In the genomic region with DNA sequence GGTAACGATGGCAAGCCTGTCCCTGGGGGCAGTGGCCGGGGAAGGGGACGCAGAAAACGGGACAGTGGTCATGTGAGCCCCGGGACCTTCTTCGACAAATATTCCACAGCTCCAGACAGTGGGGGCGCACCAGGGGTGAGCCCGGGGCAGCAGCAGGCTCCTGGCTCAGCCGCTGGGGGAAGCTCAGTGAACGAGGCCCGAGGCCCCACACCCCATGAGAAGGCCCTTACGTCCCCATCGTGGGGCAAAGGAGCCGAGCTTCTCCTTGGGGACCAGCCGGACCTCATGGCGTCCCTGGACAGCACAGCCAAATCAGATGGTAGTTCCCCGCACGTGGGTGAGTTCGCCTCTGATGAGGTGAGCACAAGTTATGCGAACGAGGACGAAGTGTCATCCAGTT, we compare ENCODE assay signal across 9 mouse cellular contexts. TPM values are rescaled to one million over a fixed set of nuclear protein-coding genes. Genes with fewer than 3 reads are reported as not detected.
DNase-seq lines count a peak whose midpoint lies in the region; ATAC-seq and TF ChIP-seq lines count a peak whose summit lies in the region.
"Had no signal": no experiment of that assay in that cellular context is flagged by ENCODE, and none has a peak within 500 bp of the region (broad histone marks: within the 10 kb centered on the region; RNA-seq: fewer than 3 reads in every experiment).

No protein-coding gene starts in this region.

- no peak for TF ChIP-seq POLR2A in small intestine, adult 2 months (IDR thresholded peaks at IDR 0.05; ENCODE audit: low read depth, low read length)

- no peak overlapping the region for H3K9ac ChIP-seq in lung, embryonic 15.5 days
- peak overlapping the region; percentile 100 for H3K9ac ChIP-seq in forebrain, embryonic 14.5 days (ENCODE audit: low read length)
- H3K9ac ChIP-seq in limb, embryonic 11.5 days (ENCODE audit: low read length) = peak overlapping the region; percentile 34; the same call in 1 of the 2 replicates

- no peak for TF ChIP-seq CTCF in small intestine, adult 2 months (IDR thresholded peaks at IDR 0.05; ENCODE audit: extremely low read depth, insufficient read length, insufficient replicate concordance, low read depth, low read length)

- H3K4me3 ChIP-seq in lung, embryonic 15.5 days = peak overlapping the region; percentile 79; the same call in 1 of the 2 replicates
- peak overlapping the region; percentile 99 for H3K4me3 ChIP-seq in forebrain, embryonic 14.5 days (ENCODE audit: low read depth, low read length)
- H3K4me3 ChIP-seq in limb, embryonic 11.5 days (ENCODE audit: low read depth, low read length) = peak overlapping the region; percentile 69
- peak overlapping the region; percentile 6; the same call in 1 of the 2 replicates for H3K4me3 ChIP-seq in small intestine, adult 2 months (ENCODE audit: low read depth, low read length)

- H3K27me3 ChIP-seq in lung, embryonic 15.5 days = peaks cover 36% of the 10 kb centered on the region
- no peaks in the 10 kb centered on the region for H3K27me3 ChIP-seq in forebrain, embryonic 14.5 days (replicated peaks; ENCODE audit: control insufficient read depth, insufficient read depth, low read length)
- peaks cover 38% of the 10 kb centered on the region for H3K27me3 ChIP-seq in limb, embryonic 11.5 days (ENCODE audit: control insufficient read depth, insufficient read depth, low read length)
- peaks cover 38% of the 10 kb centered on the region for H3K27me3 ChIP-seq in small intestine, adult 2 months (ENCODE audit: control insufficient read depth, insufficient read depth, low read length)

- H3K4me1 ChIP-seq in lung, embryonic 15.5 days = peaks cover 56% of the 10 kb centered on the region
- peaks cover 25% of the 10 kb centered on the region for H3K4me1 ChIP-seq in forebrain, embryonic 14.5 days (ENCODE audit: control insufficient read depth, insufficient read depth, low read length)
- peaks cover 36% of the 10 kb centered on the region for H3K4me1 ChIP-seq in limb, embryonic 11.5 days (ENCODE audit: control insufficient read depth, insufficient read depth, low read length)
- no peaks in the 10 kb centered on the region for H3K4me1 ChIP-seq in small intestine, adult 2 months (ENCODE audit: control insufficient read depth, insufficient read depth, insufficient read length, low read length)

- no peak for ATAC-seq in lung, embryonic 15.5 days (ENCODE audit: borderline replicate concordance, extremely low read depth, low FRiP score, low TSS enrichment)
- ATAC-seq in forebrain, embryonic 14.5 days = no peak
- no peak for ATAC-seq in limb, embryonic 11.5 days (ENCODE audit: insufficient number of reproducible peaks, low FRiP score, low TSS enrichment, low read depth)
- ATAC-seq in CD4-positive, CD25-positive, alpha-beta regulatory T cell, adult 4 months = no peak

- H3K9me3 ChIP-seq in lung, embryonic 15.5 days = no peaks in the 10 kb centered on the region
- H3K9me3 ChIP-seq in forebrain, embryonic 14.5 days (replicated peaks; ENCODE audit: control insufficient read depth, low read length) = no peaks in the 10 kb centered on the region
- no peaks in the 10 kb centered on the region for H3K9me3 ChIP-seq in limb, embryonic 11.5 days (ENCODE audit: control insufficient read depth, low read length)

- H3K27ac ChIP-seq in lung, embryonic 15.5 days = no peak overlapping the region
- peak overlapping the region; percentile 99 for H3K27ac ChIP-seq in forebrain, embryonic 14.5 days (ENCODE audit: low read depth, low read length)
- no peak overlapping the region for H3K27ac ChIP-seq in limb, embryonic 11.5 days (replicated peaks; ENCODE audit: low read depth, low read length)
- no peak overlapping the region for H3K27ac ChIP-seq in small intestine, adult 2 months (ENCODE audit: insufficient read depth, low read depth, low read length)

- no peak for DNase-seq in lung, postnatal 36 days
- DNase-seq in forebrain, embryonic 14.5 days (ENCODE audit: low spot score) = no peak
- no peak for DNase-seq in limb, embryonic 11.5 days (ENCODE audit: low spot score)
- no peak for DNase-seq in adrenal gland, adult 8-10 months
- no peak for DNase-seq in Muller cell, postnatal 12 days (ENCODE audit: inconsistent ontology term)
- DNase-seq: lung, adult 2 months had no signal

- H3K36me3 ChIP-seq in lung, embryonic 15.5 days = no peaks in the 10 kb centered on the region
- H3K36me3 ChIP-seq in forebrain, embryonic 14.5 days (ENCODE audit: control insufficient read depth, insufficient read depth, low read length) = peaks cover 74% of the 10 kb centered on the region
- H3K36me3 ChIP-seq in limb, embryonic 11.5 days (ENCODE audit: control insufficient read depth, insufficient read depth, low read length) = peaks cover 4% of the 10 kb centered on the region; the same call in 1 of the 2 replicates
- no peaks in the 10 kb centered on the region for H3K36me3 ChIP-seq in small intestine, adult 2 months (ENCODE audit: control insufficient read depth, insufficient read depth, low read length)

- peak overlapping the region; percentile 99 for H3K4me2 ChIP-seq in lung, embryonic 15.5 days
- H3K4me2 ChIP-seq in forebrain, embryonic 14.5 days (ENCODE audit: low read length) = peak overlapping the region; percentile 96
- H3K4me2 ChIP-seq in limb, embryonic 11.5 days (ENCODE audit: low read depth, severe bottlenecking) = peak overlapping the region; percentile 93

- WGBS in lung, embryonic 15.5 days = 75% methylated on average over 22 of the region's 22 CpGs
- 26% methylated on average over 22 of the region's 22 CpGs for WGBS in forebrain, embryonic 14.5 days
- WGBS in limb, embryonic 11.5 days = 38% methylated on average over 22 of the region's 22 CpGs
- WGBS in small intestine, adult 2 months = 80% methylated on average over 22 of the region's 22 CpGs

RNA-seq across cellular contexts. Expression of a gene that starts 3.7 kb away (rescaled TPM):
- polyA plus RNA-seq in lung, embryonic 15.5 days (2015; fragmentation: Nextera tagmentation; extraction: Ambion mirVana) = 7.8 and 9.0 TPM in 2 replicates
- polyA plus RNA-seq in forebrain, embryonic 14.5 days (2014; fragmentation: Nextera tagmentation; extraction: Ambion mirVana) = 57.2 and 71.2 TPM in 2 replicates
- polyA plus RNA-seq in limb, embryonic 11.5 days (2014; fragmentation: Nextera tagmentation; extraction: Ambion mirVana) = 11.0 and 12.4 TPM in 2 replicates
- polyA plus RNA-seq in small intestine, adult 2 months (2012; rRNA removed) = 1.4 and 2.2 TPM in 2 replicates
- 1 to 10 TPM; 2.9 to 4.9 (median 3.7) TPM for total RNA-seq in adrenal gland, adult 8-10 months (2022)
- polyA plus RNA-seq in CD4-positive, CD25-positive, alpha-beta regulatory T cell, adult 4 months (2017; shearing (Covaris generic)) = not detected

Comparison
In these comparisons a context has a peak if more than half of its experiments do, and no peak if none do; other contexts are left out.
1. H3K4me3 ChIP-seq: peak in every context shown above with its lines; median percentile 99 in forebrain, embryonic 14.5 days; 79 in lung, embryonic 15.5 days; 69 in limb, embryonic 11.5 days; 6 in small intestine, adult 2 months.